Mouse (Mus musculus): ENCODE results near the gene Tpp1. TPM values are rescaled to one million over a fixed set of nuclear protein-coding genes. Genes with fewer than 3 reads are reported as not detected.

Tpp1 gene
- polyA plus RNA-seq, 1 experiment from 2014 or later: 74.3 TPM

DNA sequence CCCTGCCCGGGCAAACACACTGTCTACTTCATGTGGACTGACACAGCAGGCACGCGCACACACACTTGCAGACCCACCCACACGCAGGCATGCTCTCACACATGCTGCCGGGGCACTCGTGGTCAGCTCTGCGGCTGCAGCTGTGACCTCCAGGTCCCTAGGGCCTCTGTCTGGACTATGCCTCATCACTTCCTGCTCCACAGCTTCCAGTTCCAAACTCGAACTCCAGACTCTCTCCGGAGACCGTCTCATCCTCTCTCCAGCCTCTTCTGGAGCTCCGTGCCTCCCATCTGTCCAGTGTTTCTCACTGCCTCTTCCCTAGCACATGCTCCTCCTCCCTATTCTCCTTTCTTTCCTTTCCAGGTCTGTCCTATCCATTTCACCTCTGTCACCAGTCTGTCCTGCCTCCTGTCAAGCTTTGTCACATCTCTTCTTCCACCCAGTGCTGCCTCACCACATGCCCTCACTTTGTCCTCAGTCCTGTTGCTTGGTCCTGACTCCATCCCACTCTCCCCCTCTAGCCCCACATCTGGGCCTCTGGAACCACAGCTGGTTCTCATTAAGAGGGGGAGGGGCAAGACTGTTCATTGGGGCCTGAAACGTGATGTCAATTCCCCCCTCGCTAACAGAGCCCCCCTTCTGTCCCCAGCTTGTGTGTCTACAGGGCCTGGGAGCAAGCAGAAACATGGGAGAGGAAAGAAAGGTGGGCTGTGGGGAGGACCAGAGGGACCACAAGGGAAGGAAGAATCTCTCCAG lies 25.9 kb upstream of the Tpp1 start:
- Histone ChIP-seq H3K27me3 (no peaks in the 10 kb centered on the region), H3K9me3 (no peaks in the 10 kb centered on the region), H3K4me3 (peak overlapping the region; percentile 38), H3K4me1 (peaks cover 38% of the 10 kb centered on the region), H3K4me2 (peak overlapping the region; percentile 53), H3K36me3 (peaks cover 32% of the 10 kb centered on the region), H3K27ac (peak overlapping the region; percentile 94), H3K9ac (peak overlapping the region; percentile 14; the same call in 1 of the 2 replicates)
- 12% methylated on average over 13 of the region's 13 CpGs for WGBS
- ATAC-seq (ENCODE audit: insufficient number of reproducible peaks, low FRiP score, low TSS enrichment, low read depth): peak; percentile 86

DNA sequence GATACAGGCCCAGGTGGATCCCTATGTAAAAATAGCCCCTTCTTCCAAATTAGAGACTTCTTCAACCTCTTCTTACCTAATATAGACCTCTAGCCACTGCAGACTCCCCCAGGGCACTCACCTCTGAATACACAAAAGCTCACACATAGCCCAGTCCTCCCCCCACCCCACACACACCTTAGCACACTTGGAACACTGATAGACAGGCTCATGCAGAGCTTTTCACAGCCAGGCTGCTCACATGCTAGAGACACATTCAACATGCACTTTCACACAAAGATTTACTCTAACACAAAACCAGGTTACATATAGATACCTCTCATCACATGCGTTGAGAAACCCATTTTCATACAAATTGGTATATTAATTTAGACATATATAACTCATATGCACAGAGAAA lies 25.3 kb upstream of the Tpp1 start:
- Histone ChIP-seq H3K9me3 (no peaks in the 10 kb centered on the region), H3K27ac (peak overlapping the region; percentile 94), H3K36me3 (peaks cover 38% of the 10 kb centered on the region), H3K4me1 (peaks cover 34% of the 10 kb centered on the region), H3K27me3 (no peaks in the 10 kb centered on the region), H3K9ac (no peak overlapping the region), H3K4me2 (peak overlapping the region; percentile 53), H3K4me3 (peak overlapping the region; percentile 38)
- WGBS: 79% methylated on average over 1 of the region's 1 CpGs
- ATAC-seq (ENCODE audit: insufficient number of reproducible peaks, low FRiP score, low TSS enrichment, low read depth): no peak

DNA sequence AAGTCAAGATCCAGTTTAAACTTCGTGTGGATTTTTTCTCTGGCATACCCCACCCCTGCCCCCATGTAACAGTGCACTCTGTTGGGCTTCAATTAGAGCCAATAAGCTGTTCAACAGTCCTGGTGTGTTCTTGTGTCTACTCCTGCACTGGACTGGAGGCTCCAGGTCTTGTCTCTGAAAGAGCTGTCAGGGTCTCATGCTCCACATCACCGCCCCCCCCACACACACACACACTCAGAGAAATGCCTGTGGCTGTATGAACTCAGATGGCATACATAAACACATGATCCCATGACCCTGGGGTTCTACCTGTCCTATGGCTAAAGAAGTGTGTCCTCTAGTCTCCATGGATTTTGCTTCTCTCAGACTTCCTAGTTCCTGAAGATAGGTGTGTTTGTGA lies 24.0 kb upstream of the Tpp1 start:
- no peaks in the 10 kb centered on the region for H3K27me3 ChIP-seq
- H3K9me3 ChIP-seq: no peaks in the 10 kb centered on the region
- no peak overlapping the region for H3K27ac ChIP-seq
- no peak overlapping the region for H3K4me2 ChIP-seq
- 74% methylated on average over 2 of the region's 2 CpGs for WGBS
- H3K4me3 ChIP-seq: no peak overlapping the region
- H3K9ac ChIP-seq: no peak overlapping the region
- peaks cover 34% of the 10 kb centered on the region for H3K4me1 ChIP-seq
- H3K36me3 ChIP-seq: peaks cover 43% of the 10 kb centered on the region
- ATAC-seq (ENCODE audit: insufficient number of reproducible peaks, low FRiP score, low TSS enrichment, low read depth): no peak

DNA sequence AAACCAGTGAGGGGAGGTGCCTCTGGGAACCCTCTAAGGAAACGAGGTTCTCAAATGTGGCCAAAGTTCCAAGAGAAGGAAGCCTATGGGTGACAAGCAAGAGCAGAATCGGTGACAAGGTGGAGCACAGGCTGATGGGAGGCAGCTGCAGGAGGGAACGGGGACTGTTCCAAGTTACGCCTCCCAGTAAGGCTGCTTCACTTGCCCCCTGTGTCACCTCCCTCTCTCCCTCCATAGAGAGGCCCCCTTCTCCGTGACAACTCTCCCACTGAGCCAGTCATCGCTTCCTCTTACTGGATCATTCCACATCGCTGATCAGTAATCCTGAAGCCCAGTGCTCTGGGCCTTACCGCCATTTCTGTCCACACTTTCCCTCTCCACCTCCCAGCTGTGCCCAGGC lies 22.6 kb upstream of the Tpp1 start:
- no peaks in the 10 kb centered on the region for H3K27me3 ChIP-seq
- no peak overlapping the region for H3K4me2 ChIP-seq
- no peaks in the 10 kb centered on the region for H3K9me3 ChIP-seq
- peaks cover 39% of the 10 kb centered on the region for H3K36me3 ChIP-seq
- H3K9ac ChIP-seq: 0 out of 2 replicates have a peak overlapping the region, but pooled peaks have one; percentile 1
- no peak overlapping the region for H3K4me3 ChIP-seq
- peaks cover 39% of the 10 kb centered on the region for H3K4me1 ChIP-seq
- no peak for ATAC-seq (ENCODE audit: insufficient number of reproducible peaks, low FRiP score, low TSS enrichment, low read depth)
- peak overlapping the region; percentile 50 for H3K27ac ChIP-seq
- WGBS: 61% methylated on average over 8 of the region's 8 CpGs

DNA sequence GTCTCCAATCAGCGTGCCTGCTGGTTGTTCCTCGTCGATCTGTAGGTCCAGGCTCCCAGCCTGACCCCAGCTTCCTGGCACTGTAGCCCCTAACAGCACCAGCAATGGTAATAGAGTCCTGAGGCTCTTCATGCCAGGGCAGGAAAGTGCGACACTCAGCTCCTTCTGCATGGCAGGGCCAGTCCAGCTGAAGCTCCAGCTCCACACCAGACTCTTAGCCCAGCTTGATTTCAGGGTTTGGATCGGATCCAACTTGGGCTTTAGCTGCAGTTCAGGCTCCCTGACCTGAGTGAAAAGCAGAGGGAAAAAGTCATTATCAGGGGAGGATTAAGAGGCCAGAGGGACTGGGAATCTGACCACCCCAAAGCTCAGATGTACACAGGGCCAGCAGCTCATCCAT lies 21.0 kb upstream of the Tpp1 start:
- no peak for ATAC-seq (ENCODE audit: insufficient number of reproducible peaks, low FRiP score, low TSS enrichment, low read depth)
- 80% methylated on average over 5 of the region's 5 CpGs for WGBS
- Histone ChIP-seq H3K27me3 (no peaks in the 10 kb centered on the region), H3K27ac (no peak overlapping the region), H3K4me2 (no peak overlapping the region), H3K9ac (no peak overlapping the region), H3K9me3 (no peaks in the 10 kb centered on the region), H3K4me3 (no peak overlapping the region), H3K36me3 (peaks cover 42% of the 10 kb centered on the region), H3K4me1 (peaks cover 32% of the 10 kb centered on the region)

DNA sequence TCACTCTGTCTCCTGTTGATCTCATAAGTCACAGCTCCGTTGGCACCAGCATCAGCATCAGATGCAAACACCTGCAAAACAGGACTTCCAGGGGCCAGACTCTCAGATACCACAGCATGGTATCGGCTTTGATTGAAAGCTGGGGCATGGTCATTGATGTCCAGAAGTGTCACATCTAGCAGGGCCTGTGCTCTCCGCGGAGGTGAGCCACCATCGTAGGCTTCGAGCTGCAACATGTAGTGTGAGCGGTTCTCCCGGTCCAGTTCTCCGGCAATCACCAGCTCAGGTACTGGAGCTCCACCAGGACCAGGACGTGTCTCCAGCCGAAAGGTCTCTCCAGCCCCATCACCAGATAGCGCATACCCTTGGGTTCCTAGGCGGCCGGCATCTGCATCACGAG lies 20.3 kb upstream of the Tpp1 start:
- Histone ChIP-seq H3K27me3 (no peaks in the 10 kb centered on the region), H3K4me1 (peaks cover 31% of the 10 kb centered on the region), H3K9me3 (no peaks in the 10 kb centered on the region), H3K4me2 (no peak overlapping the region), H3K9ac (no peak overlapping the region), H3K36me3 (peaks cover 48% of the 10 kb centered on the region), H3K4me3 (no peak overlapping the region), H3K27ac (no peak overlapping the region)
- 96% methylated on average over 15 of the region's 15 CpGs for WGBS
- ATAC-seq (ENCODE audit: insufficient number of reproducible peaks, low FRiP score, low TSS enrichment, low read depth): no peak

DNA sequence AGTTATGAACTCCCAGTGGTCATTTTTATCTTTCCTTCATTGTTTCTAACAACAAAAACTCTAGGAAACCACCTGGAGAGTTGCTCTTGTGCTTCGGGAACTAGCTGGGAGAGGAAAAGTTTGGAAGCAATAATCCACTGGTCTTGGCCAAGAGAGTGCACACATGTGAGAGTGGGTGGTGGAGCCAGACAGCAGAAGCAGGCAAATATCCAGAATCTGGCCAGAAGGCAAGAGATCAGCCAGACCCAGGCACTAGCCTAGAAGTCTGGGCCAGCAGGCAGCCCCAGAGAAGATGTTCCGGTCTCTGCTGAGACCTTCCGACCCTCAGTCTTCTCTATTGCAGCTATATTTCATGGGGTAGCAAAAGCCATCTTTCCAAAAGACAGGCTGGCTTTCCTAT lies 17.9 kb upstream of the Tpp1 start:
- WGBS: 76% methylated on average over 3 of the region's 3 CpGs
- Histone ChIP-seq H3K4me1 (peaks cover 27% of the 10 kb centered on the region), H3K4me3 (no peak overlapping the region), H3K36me3 (peaks cover 58% of the 10 kb centered on the region), H3K4me2 (no peak overlapping the region), H3K9ac (no peak overlapping the region), H3K27me3 (no peaks in the 10 kb centered on the region), H3K9me3 (no peaks in the 10 kb centered on the region), H3K27ac (0 out of 2 replicates have a peak overlapping the region, but pooled peaks have one; percentile 47)
- ATAC-seq (ENCODE audit: insufficient number of reproducible peaks, low FRiP score, low TSS enrichment, low read depth): no peak

DNA sequence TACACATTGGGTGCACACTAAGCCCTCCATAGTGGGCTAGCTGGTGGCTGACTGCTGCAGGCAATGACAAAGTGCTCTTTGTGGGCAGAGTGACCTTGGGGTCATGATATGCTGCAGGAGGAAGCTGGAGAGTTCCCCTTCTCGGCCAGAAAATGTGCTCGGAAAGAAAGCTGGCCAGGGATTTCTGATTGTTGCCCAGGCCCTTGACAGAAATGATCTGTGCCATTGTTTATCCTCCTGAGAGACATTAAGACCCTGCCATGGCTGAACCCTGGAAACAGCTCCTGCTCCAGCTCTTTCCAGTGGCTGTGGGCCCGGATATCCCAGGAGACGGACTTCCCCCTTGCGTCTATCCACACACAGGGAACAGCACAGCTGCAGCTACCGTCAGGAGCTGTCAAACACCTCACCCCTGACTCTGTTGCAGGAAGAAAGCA lies 15.7 kb upstream of the Tpp1 start:
- Histone ChIP-seq H3K4me1 (peaks cover 19% of the 10 kb centered on the region), H3K4me3 (no peak overlapping the region), H3K9ac (no peak overlapping the region), H3K27me3 (no peaks in the 10 kb centered on the region), H3K4me2 (no peak overlapping the region), H3K9me3 (no peaks in the 10 kb centered on the region), H3K36me3 (peaks cover 75% of the 10 kb centered on the region), H3K27ac (peak overlapping the region; percentile 61)
- 27% methylated on average over 6 of the region's 6 CpGs for WGBS
- ATAC-seq (ENCODE audit: insufficient number of reproducible peaks, low FRiP score, low TSS enrichment, low read depth): no peak

DNA sequence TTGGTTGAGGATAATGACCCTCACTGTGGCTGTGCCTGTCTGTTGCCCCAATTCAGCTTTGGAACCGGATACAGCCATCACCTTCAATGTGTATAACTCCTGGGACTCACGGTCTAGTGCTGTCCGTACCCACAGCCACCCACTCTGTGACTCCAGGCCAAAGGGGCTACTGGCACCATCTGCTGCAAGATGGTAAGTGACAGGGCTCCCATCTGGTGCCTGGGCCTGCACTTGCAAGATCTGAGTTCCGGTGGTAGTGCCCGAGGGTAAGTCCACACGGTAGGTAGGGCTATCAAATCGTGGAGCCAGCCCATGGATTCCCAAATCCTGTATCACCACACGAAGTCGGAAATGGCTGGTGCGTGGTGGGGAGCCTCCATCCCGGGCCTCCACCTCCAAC lies 12.3 kb upstream of the Tpp1 start:
- Histone ChIP-seq H3K9ac (no peak overlapping the region), H3K36me3 (peaks cover 72% of the 10 kb centered on the region), H3K27me3 (no peaks in the 10 kb centered on the region), H3K4me2 (no peak overlapping the region), H3K27ac (no peak overlapping the region), H3K9me3 (no peaks in the 10 kb centered on the region), H3K4me3 (no peak overlapping the region), H3K4me1 (peaks cover 21% of the 10 kb centered on the region)
- no peak for ATAC-seq (ENCODE audit: insufficient number of reproducible peaks, low FRiP score, low TSS enrichment, low read depth)
- WGBS: 90% methylated on average over 11 of the region's 11 CpGs

DNA sequence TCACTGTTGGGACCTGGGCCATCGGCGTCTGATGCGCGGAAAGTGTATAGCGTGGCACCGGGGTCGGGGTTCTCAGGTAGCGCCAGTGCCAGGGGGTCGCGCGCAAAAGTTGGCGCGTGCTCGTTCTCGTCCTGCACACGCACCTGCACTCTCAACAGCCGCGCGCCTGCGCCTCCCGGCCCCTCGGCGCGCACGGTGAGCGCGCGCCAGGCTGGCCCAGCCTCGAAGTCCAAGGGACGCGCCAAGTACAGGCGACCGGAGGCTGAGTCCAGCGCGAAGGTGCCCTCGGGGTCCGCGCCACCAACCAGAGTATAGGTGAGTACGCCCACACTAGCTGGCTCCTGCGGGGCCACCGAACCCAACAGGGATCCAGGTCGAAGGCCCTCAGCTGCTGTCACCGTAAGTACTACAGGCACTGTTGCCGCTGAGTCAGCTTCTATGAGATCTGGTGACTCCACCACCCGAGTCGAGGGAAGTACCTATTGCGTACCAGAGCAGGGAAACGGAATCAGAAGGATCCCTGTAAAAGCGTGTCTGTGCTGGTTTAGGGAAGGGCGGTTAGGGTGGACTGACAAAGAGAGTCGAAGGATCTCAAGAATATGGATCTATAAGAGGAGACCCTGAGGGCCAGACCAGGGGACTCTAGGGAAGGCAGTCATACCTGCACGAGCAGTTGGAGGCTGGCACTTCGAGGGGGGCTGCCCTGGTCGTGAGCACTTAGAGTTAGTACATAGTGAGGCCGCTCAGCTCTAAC lies 10.7 kb upstream of the Tpp1 start:
- Histone ChIP-seq H3K4me3 (peak overlapping the region; percentile 20), H3K27me3 (no peaks in the 10 kb centered on the region), H3K9me3 (no peaks in the 10 kb centered on the region), H3K27ac (no peak overlapping the region), H3K9ac (no peak overlapping the region), H3K4me1 (peaks cover 9% of the 10 kb centered on the region), H3K36me3 (peaks cover 82% of the 10 kb centered on the region), H3K4me2 (peak overlapping the region; percentile 39)
- WGBS: 39% methylated on average over 55 of the region's 55 CpGs
- 0 out of 2 replicates have a peak, but pooled peaks have one; percentile 27 for ATAC-seq (ENCODE audit: insufficient number of reproducible peaks, low FRiP score, low TSS enrichment, low read depth)

DNA sequence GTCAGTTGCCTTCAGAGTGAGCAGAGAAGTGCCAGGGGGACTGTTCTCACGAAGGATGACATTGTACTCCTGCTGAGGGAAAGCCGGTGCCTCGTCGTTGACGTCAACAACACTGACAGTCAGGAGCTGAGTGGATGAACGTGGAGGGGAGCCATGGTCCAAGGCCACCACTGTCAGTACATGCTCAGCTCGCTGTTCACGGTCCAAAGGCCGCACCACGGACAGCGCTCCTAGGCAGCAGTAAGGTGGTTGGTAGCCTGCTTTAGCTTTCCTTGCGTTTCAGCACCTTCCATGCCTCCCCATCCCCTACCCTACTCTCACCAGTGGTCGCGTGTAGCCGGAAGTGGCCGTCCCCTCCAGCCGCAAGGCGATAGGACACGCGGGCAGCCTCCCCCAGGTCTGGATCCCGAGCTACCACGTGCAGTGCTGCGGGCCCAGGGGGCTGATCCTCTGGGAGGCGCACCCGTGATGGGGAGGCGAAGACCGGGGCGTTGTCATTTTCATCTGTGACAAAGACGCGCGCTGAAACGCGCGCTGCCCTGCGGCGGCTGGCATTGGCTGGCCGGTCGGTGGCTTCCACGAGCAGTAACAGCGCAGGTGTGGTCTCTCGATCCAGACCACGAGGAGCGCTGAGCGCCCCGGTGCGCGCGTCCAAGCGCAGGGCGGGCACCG lies 9.9 kb upstream of the Tpp1 start:
- 40% methylated on average over 51 of the region's 51 CpGs for WGBS
- Histone ChIP-seq H3K27me3 (no peaks in the 10 kb centered on the region), H3K9ac (no peak overlapping the region), H3K36me3 (peaks cover 87% of the 10 kb centered on the region), H3K4me2 (peak overlapping the region; percentile 39), H3K27ac (no peak overlapping the region), H3K9me3 (no peaks in the 10 kb centered on the region), H3K4me1 (peaks cover 7% of the 10 kb centered on the region), H3K4me3 (peak overlapping the region; percentile 20)
- ATAC-seq (ENCODE audit: insufficient number of reproducible peaks, low FRiP score, low TSS enrichment, low read depth): no peak

DNA sequence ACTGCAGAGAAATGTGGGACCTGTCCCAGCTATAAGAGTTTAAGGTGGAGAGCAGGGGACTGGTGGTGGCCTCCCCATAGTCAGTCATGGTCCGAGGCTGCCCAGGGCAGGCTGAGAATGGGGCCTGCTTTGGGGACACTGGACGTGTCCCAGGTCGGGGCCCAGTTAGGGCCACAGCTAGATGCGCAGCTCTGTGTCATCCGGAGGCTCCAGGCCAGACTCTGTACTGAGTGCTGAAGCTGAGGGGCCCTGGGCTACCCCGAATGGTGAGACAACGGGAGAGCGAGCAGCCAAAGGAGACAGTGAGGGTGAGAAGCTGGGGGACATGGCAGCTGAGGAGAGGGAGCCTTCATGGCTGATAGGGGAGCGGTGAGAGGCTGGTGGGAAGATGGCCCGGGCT lies 1.2 kb upstream of the Tpp1 start:
- Histone ChIP-seq H3K4me3 (no peak overlapping the region), H3K27ac (no peak overlapping the region; the same call in 1 of the 2 replicates), H3K9me3 (no peaks in the 10 kb centered on the region), H3K9ac (no peak overlapping the region), H3K4me1 (peaks cover 12% of the 10 kb centered on the region), H3K36me3 (peaks cover 61% of the 10 kb centered on the region), H3K27me3 (no peaks in the 10 kb centered on the region), H3K4me2 (no peak overlapping the region)
- 90% methylated on average over 10 of the region's 10 CpGs for WGBS
- no peak for ATAC-seq (ENCODE audit: insufficient number of reproducible peaks, low FRiP score, low TSS enrichment, low read depth)
